Mouse (Mus musculus) CD8-positive naive resting alpha-beta T cell, adult 2 months (primary cell): ENCODE data around the gene Itga4.

Experiments
- DNase-seq, 2 experiments: peaks; one replicate each; pipeline ENCODE4 v3.0.0; 2022; ENCODE audit warnings: low read depth in 2 of 2, low spot score in 2 of 2

The Itga4 gene

GRCm38 (mm10) chr2:79351179-79352099, 96.2 kb downstream of the Itga4 start:
- DNase-seq: no peak

GRCm38 (mm10) chr2:79352100-79352802, 97.0 kb downstream of the Itga4 start:
- DNase-seq: no peak

GRCm38 (mm10) chr2:79354773-79355172, 99.5 kb downstream of the Itga4 start:
- DNase-seq: no peak

GRCm38 (mm10) chr2:79357835-79358234, 102.6 kb downstream of the Itga4 start:
- no peak for DNase-seq

- no peak for DNase-seq
Observed at GRCm38 (mm10) chr2:79362029-79362428, 106.8 kb downstream of the Itga4 start.

- DNase-seq: no peak
Observed at GRCm38 (mm10) chr2:79363920-79364319, 108.7 kb downstream of the Itga4 start.

GRCm38 (mm10) chr2:79367451-79368450, 112.5 kb downstream of the Itga4 start:
- DNase-seq: peak in 1 of 2 experiments; percentile 6

- DNase-seq: no peak
Observed at GRCm38 (mm10) chr2:79368661-79369060, 113.4 kb downstream of the Itga4 start.

GRCm38 (mm10) chr2:79369061-79369524, 113.9 kb downstream of the Itga4 start:
- no peak for DNase-seq

GRCm38 (mm10) chr2:79369905-79370304, 114.7 kb downstream of the Itga4 start:
- no peak for DNase-seq

GRCm38 (mm10) chr2:79370711-79371312, 115.6 kb downstream of the Itga4 start:
- peak; percentile 10 to 30 for DNase-seq

- DNase-seq: no peak
Observed at GRCm38 (mm10) chr2:79371326-79372153, 116.3 kb downstream of the Itga4 start.

- no peak for DNase-seq
Observed at GRCm38 (mm10) chr2:79372154-79372467, 116.9 kb downstream of the Itga4 start.

- peak in 1 of 2 experiments; percentile 6 for DNase-seq
Observed at GRCm38 (mm10) chr2:79372486-79373200, 117.4 kb downstream of the Itga4 start.

GRCm38 (mm10) chr2:79378346-79379086, 123.3 kb downstream of the Itga4 start:
- no peak for DNase-seq

GRCm38 (mm10) chr2:79379087-79380041, 124.1 kb downstream of the Itga4 start:
- DNase-seq: no peak
